Mouse (Mus musculus): Measurements from ENCODE around the gene Gpr39. TPM values are rescaled to one million over a fixed set of nuclear protein-coding genes. Genes with fewer than 3 reads are reported as not detected.
A peak's percentile ranks its signal among the peaks of the same experiment; 100 is the strongest.

The Gpr39 gene
- total RNA-seq, 2 experiments from 2014 or later, result not detected

DNA sequence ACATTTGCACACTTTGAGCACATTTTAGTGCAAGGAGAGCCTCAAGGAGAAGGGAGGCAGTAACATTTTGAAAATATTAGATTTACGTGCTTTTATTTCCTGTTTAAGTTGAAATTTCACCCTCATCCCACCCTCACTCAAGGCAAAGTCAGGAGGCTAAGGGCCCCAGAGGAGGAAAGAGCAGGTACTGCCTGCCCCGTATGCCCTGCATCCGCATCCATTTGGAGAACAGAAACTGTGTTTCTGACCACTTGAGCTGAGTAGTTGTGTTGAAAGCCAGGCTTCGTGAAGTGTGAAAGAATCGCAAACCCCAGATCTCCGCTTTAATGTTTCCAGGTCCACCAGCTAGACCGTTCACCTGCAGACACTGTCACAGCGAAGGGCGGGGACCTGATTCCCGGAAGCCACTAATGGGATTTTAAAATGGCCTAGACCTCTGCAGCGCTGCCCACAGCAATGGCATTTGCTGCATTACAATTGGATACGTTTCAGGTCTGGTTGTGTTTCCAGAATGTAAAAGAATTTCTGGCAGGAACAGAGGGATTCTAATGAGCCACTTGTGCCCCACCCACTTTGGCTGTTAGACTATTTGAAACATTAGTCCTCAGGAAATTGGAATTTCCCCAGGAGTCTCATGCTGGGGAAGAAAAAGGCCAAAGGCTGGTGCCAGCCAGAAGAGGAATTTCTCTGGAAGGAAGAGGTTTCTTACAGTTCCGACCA is 11.1 kb downstream of the Gpr39 start:
- no peak for DNase-seq (ENCODE audit: low spot score in 2 of 2)
- intact Hi-C loops (cut with DNase I), result no loop called here

- intact Hi-C loops (cut with DNase I), result no loop called here
- no peak for DNase-seq (ENCODE audit: low spot score in 2 of 2)
Measured at GRCm38 (mm10) chr1:125693541-125693940, 16.7 kb downstream of the Gpr39 start.

- intact Hi-C loops (cut with DNase I), result no loop called here
- DNase-seq (ENCODE audit: low spot score in 2 of 2), result no peak
Measured at GRCm38 (mm10) chr1:125694338-125694737, 17.5 kb downstream of the Gpr39 start.

DNA sequence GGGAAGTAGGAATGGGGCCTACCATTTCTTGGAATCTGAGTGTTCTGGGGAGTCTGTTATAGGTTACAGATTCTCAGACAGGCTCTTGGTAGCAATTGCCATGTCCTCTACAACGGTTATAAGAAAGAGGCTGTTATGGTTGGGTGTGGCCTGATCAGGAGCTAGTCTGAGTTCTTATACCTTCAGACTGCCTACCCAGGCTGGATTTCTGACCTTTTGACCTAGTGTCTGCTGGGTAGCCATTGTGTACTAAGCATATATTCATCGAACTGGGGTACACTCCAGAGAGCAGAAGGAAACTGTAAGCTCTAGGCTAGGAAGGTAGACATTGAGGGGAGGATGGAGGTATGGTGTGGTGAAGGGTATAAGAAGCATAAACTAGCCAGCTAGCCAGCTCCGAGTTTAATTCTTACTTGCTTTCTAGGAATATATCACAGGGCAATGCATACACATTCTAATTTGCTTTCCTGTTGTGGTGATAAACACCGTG is 24.4 kb downstream of the Gpr39 start:
- DNase-seq (ENCODE audit: low spot score in 2 of 2), result no peak
- intact Hi-C loops (cut with DNase I), result no loop called here

DNA sequence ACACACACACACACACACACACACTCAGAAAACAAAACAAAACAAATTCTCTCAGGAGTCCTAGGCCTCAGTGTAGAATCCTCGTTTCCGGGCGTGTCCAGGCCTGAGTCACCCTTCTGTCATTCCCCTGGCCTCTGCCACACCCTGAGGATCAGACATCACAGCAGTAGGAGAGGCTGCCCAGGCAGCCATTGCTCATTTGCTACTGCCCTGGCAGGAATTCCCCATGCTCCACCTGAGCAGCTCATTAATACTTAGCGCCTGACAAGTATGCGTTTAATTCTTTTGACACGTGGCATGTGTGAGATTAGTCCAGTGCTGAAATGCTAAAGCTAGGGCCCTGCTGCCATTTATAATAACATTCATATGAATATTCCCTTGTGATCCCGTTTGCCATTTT is 25.0 kb downstream of the Gpr39 start:
- DNase-seq (ENCODE audit: low spot score in 2 of 2), result no peak
- intact Hi-C loops (cut with DNase I), result no loop called here

DNA sequence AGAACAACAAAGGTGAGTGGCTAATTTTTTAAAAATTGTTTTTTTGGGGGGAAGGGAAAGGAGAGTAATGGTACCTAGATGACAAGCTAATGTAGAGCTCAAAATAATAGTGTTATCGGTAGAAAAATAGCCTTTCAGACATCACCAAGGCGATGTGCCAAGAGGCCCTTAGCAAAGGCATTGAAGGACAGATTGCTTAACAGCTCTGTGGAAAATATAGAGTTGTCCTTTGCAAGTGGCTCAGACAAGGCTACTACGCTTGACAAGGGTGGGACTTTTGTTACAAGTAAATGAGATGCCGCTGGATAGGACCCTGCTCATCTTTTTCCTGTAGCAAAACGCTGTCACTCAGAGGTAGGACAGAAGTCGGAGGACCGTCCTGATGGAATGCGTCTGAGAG is 25.5 kb downstream of the Gpr39 start:
- no peak for DNase-seq (ENCODE audit: low spot score in 2 of 2)
- intact Hi-C loops (cut with DNase I), result no loop called here

- no peak for DNase-seq (ENCODE audit: low spot score in 2 of 2)
- intact Hi-C loops (cut with DNase I), result no loop called here
Measured at GRCm38 (mm10) chr1:125705412-125705811, 28.6 kb downstream of the Gpr39 start.

DNA sequence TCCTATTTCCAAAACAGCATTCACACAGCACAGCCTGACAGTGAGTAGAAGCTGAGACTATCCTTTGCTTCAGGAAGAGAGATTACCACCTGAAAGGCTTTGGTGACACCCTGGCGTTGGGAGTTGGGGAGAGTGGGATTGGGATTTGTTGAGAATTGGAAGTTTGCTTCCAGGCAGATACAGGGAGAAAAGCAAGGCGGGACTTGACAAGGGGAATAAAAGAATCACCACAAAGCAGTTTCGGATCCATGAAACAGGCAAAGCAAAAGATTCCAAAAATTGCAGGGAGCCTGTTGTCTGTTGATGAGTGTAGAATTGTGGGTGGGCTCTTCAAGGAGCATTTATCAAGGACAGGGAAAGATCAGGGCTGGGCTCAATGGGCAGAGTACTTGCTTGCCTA is 38.5 kb downstream of the Gpr39 start:
- intact Hi-C loops (cut with DNase I), result no loop called here
- no peak for DNase-seq (ENCODE audit: low spot score in 2 of 2)

GRCm38 (mm10) chr1:125716241-125716640 is 39.4 kb downstream of the Gpr39 start:
- intact Hi-C loops (cut with DNase I), result no loop called here
- DNase-seq (ENCODE audit: low spot score in 2 of 2), result no peak

DNA sequence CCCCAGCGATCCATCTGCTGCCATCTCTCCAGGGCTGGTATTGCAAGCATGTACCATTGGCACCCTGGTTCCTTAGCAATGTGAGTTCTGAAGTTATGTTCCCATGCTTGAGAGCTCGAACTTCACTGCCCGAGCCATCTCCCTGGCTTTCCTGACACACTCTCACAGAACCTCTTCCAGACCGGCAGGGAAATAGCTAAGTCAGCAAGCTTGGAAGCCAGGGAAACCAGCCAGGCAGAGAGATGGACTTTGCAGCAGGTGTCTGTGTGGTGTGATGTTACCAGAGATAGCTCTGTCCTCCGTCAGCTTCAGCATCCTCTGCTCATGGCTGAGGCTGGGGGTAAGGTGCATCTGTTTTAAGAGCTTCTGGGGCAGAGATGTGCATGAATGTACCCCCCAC is 41.1 kb downstream of the Gpr39 start:
- DNase-seq (ENCODE audit: low spot score in 2 of 2), result no peak
- intact Hi-C loops (cut with DNase I), result no loop called here

GRCm38 (mm10) chr1:125719127-125719526 is 42.3 kb downstream of the Gpr39 start:
- no peak for DNase-seq (ENCODE audit: low spot score in 2 of 2)
- intact Hi-C loops (cut with DNase I), result no loop called here

GRCm38 (mm10) chr1:125721104-125721758 is 44.4 kb downstream of the Gpr39 start:
- no peak for DNase-seq (ENCODE audit: low spot score in 2 of 2)
- intact Hi-C loops (cut with DNase I), result no loop called here

DNA sequence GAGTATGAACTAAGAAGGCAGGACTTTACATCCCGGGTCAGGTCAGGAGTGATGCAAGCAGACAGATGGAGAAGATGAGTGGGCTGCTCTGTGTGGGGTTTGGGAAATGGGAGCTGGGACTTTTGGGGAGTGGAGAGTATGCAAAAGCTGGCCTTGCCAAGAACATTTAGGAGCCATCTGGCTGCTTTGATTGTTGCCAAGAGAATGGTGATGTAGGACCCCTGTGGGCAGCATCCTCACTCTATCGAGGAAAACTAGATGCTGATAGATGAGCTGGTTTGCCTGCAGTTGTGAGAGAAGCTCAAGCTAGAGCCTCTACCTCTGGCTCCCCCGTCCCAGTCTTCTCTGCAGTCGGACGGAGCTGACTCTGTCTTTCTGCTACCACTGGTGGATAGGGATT is 47.5 kb downstream of the Gpr39 start:
- intact Hi-C loops (cut with DNase I), result no loop called here
- DNase-seq (ENCODE audit: low spot score in 2 of 2), result peak; percentile 51 to 86

GRCm38 (mm10) chr1:125729025-125729565 is 52.3 kb downstream of the Gpr39 start:
- intact Hi-C loops (cut with DNase I), result no loop called here

GRCm38 (mm10) chr1:125729731-125730536 is 53.1 kb downstream of the Gpr39 start:
- DNase-seq (ENCODE audit: low spot score in 2 of 2), result no peak
- intact Hi-C loops (cut with DNase I), result no loop called here

More at GRCm38 (mm10) chr1:125729025-125729565, 52.3 kb downstream of the Gpr39 start:
- DNase-seq (ENCODE audit: low spot score in 2 of 2), result no peak

- intact Hi-C loops (cut with DNase I), result no loop called here
- no peak for DNase-seq (ENCODE audit: low spot score in 2 of 2)
Measured at GRCm38 (mm10) chr1:125730537-125730880, 53.7 kb downstream of the Gpr39 start.

GRCm38 (mm10) chr1:125731854-125732253 is 55.1 kb downstream of the Gpr39 start:
- no peak for DNase-seq (ENCODE audit: low spot score in 2 of 2)
- intact Hi-C loops (cut with DNase I), result no loop called here

DNA sequence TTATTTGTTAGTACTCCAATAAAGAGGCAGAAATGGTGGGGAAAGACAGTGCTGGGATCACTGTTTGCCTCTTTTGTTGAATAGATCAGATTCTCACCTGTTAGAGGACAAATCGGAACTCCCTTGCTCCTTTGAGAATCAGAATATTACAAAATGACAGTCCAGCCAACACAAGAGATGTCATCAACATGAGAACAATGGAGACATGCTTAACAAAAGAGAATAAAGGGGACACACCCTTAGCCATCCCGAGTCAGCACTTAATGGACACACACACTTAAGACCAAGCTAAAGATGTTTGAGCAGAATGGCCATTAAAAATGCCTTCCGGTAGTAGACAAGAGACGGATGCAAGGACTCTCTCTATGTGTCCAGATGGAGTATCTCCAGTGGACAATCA is 68.0 kb downstream of the Gpr39 start:
- DNase-seq (ENCODE audit: low spot score in 2 of 2), result no peak
- intact Hi-C loops (cut with DNase I), result no loop called here

GRCm38 (mm10) chr1:125755335-125755996 is 78.7 kb downstream of the Gpr39 start:
- intact Hi-C loops (cut with DNase I), result no loop called here

More at GRCm38 (mm10) chr1:125755335-125755996, 78.7 kb downstream of the Gpr39 start:
- DNase-seq (ENCODE audit: low spot score in 2 of 2), result no peak
